Mouse (Mus musculus) kidney, embryonic 16.5 days (tissue): ENCODE measurements around the gene Il20ra. TPM values are rescaled to one million over a fixed set of nuclear protein-coding genes. Genes with fewer than 3 reads are reported as not detected.
"Not testable (repeated sequence)": the region's sequence is repeated elsewhere in the genome, so short reads cannot be mapped to it uniquely, and the experiment has no call there.

ENCODE experiments used
- ATAC-seq: fragments of 200-750 bp; cut with Nextera tagmentation; 2 replicates; pipeline ENCODE4 v1.8.0; 2017; ENCODE audit warnings: moderate TSS enrichment; ENCODE audit not compliant: low FRiP score, low TSS enrichment
- H3K27ac ChIP-seq: fragments of 300-500 bp; sonication (generic); 2 replicates; pipeline ENCODE4 v1.5.1; 2014; ENCODE audit warnings: low read length
- H3K27me3 ChIP-seq: fragments of 300-500 bp; sonication (generic); 2 replicates; pipeline ENCODE4 v1.6.1; 2014; ENCODE audit warnings: low read length, control low read depth, mixed read lengths; ENCODE audit not compliant: insufficient read depth
- H3K36me3 ChIP-seq: fragments of 300-500 bp; sonication (generic); 2 replicates; pipeline ENCODE4 v1.6.1; 2014; ENCODE audit warnings: low read length, control low read depth, mixed read lengths; ENCODE audit not compliant: insufficient read depth
- H3K4me1 ChIP-seq: fragments of 300-500 bp; sonication (generic); 2 replicates; pipeline ENCODE4 v1.6.1; 2014; ENCODE audit warnings: low read length, control low read depth, mixed read lengths; ENCODE audit not compliant: insufficient read depth
- H3K4me2 ChIP-seq: fragments of 300-500 bp; sonication (generic); replicated peaks from 2 replicates; pipeline ENCODE4 v1.6.1; 2014; ENCODE audit warnings: low read depth, low read length
- H3K4me3 ChIP-seq: fragments of 300-500 bp; sonication (generic); 2 replicates; pipeline ENCODE4 v1.5.1; 2014; ENCODE audit warnings: mild to moderate bottlenecking, low read length
- H3K9ac ChIP-seq: fragments of 300-500 bp; sonication (generic); replicated peaks from 2 replicates; pipeline ENCODE4 v1.6.1; 2014; ENCODE audit warnings: low read length
- H3K9me3 ChIP-seq: fragments of 300-500 bp; sonication (generic); 2 replicates; pipeline ENCODE4 v1.6.1; 2016; ENCODE audit warnings: low read length, control low read depth
- WGBS: fragments of 180-500 bp; shearing (Covaris S2); extraction: QIAGEN DNeasy Blood & Tissue Kit; methylation state at CpG from one replicate; pipeline ENCODE4 v1.1.7; 2014; 5-methylcytosine and 5-hydroxymethylcytosine counted together
- polyA plus RNA-seq: library from polyadenylated mRNA; unstranded; fragments of >200 nt; fragmentation: Nextera tagmentation; extraction: Ambion mirVana; gene quantifications from 2 replicates; pipeline ENCODE4 v1.2.1, GENCODE M21; 2015

Il20ra gene
- polyA plus RNA-seq, 1 experiment from 2014 or later, result 0.07 TPM

DNA sequence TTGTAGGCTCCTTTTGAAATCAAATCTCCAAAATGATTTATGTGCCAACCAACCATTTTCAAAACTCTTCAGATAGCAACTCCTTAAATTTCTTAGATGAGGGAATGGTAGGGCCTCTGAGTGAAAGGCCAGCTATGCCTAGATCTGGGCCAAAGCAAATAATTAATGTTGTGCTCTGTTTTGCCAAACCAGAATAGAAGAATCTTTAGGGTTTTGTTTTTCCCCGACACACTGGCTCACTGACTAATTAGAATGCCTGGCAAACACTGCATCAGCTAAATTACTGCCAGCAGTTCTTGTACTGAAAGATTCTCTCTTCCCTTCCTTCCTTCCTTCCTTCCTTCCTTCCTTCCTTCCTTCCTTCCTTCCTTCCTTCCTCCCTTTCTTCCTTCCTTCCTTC, 13.0 kb upstream of the Il20ra start:
- Histone ChIP-seq H3K4me3 (no peak overlapping the region), H3K4me1 (no peaks in the 10 kb centered on the region), H3K36me3 (no peaks in the 10 kb centered on the region), H3K27ac (no peak overlapping the region), H3K9ac (no peak overlapping the region), H3K9me3 (no peaks in the 10 kb centered on the region), H3K4me2 (no peak overlapping the region), H3K27me3 (no peaks in the 10 kb centered on the region)
- WGBS, result 64% methylated on average over 1 of the region's 1 CpGs
- no peak for ATAC-seq

DNA sequence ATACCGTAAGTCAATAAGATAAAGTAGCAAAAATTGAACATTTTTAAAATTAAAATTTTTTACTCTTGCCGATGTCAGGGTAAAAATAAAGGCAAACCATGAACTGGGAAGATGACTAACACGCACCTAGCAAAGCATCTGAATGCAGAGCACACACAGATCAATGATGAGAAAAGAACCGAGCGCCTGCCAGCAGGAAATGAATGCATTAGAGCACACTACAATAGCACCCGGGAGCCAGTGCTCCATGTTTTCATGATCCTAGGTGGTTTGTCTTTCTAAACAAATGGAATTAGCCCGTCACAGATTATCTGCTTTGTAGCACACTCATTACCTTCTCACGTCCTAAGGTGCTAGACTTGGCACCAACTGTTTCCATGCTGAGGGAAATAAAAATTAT, 7.9 kb upstream of the Il20ra start:
- Histone ChIP-seq H3K4me3 (no peak overlapping the region), H3K9ac (no peak overlapping the region), H3K27ac (no peak overlapping the region), H3K4me2 (no peak overlapping the region), H3K27me3 (no peaks in the 10 kb centered on the region), H3K9me3 (no peaks in the 10 kb centered on the region), H3K4me1 (no peaks in the 10 kb centered on the region), H3K36me3 (no peaks in the 10 kb centered on the region)
- WGBS, result 63% methylated on average over 8 of the region's 8 CpGs
- no peak for ATAC-seq

DNA sequence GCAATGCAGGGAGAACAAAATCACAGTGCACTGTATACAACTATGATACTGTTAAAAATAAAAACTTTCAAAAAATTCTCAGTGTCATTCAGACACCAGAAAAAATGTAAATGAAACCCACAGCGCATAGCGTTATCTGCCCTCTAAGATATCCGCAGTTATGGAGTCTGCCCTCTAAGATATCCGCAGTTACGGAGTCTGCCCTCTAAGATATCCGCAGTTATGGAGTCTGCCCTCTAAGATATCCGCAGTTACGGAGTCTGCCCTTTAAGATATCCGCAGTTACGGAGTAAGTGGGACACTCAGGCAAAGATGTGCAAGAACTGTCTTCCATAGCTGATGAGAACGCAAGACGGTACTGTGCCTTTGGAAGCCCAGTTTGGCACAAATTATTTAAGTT, 4.6 kb upstream of the Il20ra start:
- no peak overlapping the region for H3K4me2 ChIP-seq
- ATAC-seq, result no peak
- H3K36me3 ChIP-seq, result no peaks in the 10 kb centered on the region
- peaks cover 15% of the 10 kb centered on the region; the same call in 1 of the 2 replicates for H3K27me3 ChIP-seq
- H3K4me3 ChIP-seq, result no peak overlapping the region
- 68% methylated on average over 12 of the region's 12 CpGs for WGBS
- no peaks in the 10 kb centered on the region for H3K9me3 ChIP-seq
- H3K27ac ChIP-seq, result no peak overlapping the region
- no peak overlapping the region for H3K9ac ChIP-seq
- peaks cover 2% of the 10 kb centered on the region; the same call in 1 of the 2 replicates for H3K4me1 ChIP-seq

DNA sequence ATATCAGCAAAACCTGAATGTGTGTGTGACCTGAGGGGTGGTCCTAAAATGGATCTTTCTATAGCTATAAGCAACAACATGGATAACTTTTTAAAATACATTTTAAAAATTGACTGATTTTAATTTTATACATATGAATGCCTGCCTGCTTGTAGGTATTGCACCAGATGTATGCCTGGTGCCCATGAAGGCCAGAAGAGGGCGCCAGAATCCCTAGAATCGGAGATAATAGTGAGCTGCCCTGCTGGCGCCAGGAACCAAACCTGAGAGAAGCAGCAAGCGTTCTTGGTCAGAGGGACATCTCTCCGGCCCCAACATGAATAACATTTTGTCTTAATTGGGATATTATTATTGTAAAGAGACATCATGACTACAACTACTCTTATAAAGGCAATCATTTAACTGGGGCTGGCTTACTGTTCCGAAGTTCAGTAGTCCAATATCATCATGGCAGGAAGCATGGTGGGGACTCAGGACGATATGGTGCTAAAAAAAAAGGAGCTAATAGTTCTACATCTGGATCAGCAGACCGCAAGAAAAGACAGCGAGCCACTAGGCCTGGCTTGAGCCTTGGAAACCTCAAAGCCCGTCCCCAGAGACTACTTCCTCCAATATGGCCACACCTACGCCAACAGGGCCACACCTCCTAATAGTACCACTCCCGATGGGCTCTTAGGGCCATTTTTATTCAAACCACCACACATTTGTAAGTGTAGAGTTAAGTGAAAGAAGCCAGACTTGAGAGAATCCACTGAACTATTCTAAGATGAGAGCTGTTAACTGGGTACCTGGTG, 3.9 kb upstream of the Il20ra start:
- Histone ChIP-seq H3K4me2 (no peak overlapping the region), H3K27ac (no peak overlapping the region), H3K27me3 (peaks cover 15% of the 10 kb centered on the region; the same call in 1 of the 2 replicates), H3K36me3 (no peaks in the 10 kb centered on the region), H3K9ac (no peak overlapping the region), H3K4me1 (peaks cover 3% of the 10 kb centered on the region; the same call in 1 of the 2 replicates), H3K9me3 (no peaks in the 10 kb centered on the region), H3K4me3 (no peak overlapping the region)
- WGBS, result 63% methylated on average over 12 of the region's 12 CpGs
- ATAC-seq, result no peak

DNA sequence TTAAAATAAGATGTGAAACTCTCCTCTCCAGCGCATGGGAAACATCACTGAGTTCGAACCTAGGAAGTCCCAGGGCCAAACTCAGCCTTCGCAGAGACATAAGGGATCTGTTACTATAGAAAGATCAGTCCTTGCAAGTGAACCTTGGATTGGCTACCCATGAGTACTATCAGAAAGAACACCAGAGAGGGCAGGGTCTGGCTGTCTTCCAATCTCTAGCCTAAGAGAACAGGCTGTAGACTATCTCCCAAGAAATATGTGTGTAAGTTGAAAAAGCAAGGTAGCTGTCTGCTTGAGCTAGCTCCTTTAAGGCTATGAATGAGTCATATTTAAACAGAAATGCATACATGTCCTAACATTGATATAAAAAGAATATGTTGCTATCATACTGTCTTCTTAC, 1.4 kb upstream of the Il20ra start:
- Histone ChIP-seq H3K9ac (no peak overlapping the region), H3K27ac (no peak overlapping the region), H3K27me3 (peaks cover 18% of the 10 kb centered on the region; the same call in 1 of the 2 replicates), H3K36me3 (no peaks in the 10 kb centered on the region), H3K9me3 (no peaks in the 10 kb centered on the region), H3K4me2 (no peak overlapping the region), H3K4me3 (no peak overlapping the region), H3K4me1 (peaks cover 3% of the 10 kb centered on the region; the same call in 1 of the 2 replicates)
- WGBS, result 84% methylated on average over 3 of the region's 3 CpGs
- no peak for ATAC-seq

DNA sequence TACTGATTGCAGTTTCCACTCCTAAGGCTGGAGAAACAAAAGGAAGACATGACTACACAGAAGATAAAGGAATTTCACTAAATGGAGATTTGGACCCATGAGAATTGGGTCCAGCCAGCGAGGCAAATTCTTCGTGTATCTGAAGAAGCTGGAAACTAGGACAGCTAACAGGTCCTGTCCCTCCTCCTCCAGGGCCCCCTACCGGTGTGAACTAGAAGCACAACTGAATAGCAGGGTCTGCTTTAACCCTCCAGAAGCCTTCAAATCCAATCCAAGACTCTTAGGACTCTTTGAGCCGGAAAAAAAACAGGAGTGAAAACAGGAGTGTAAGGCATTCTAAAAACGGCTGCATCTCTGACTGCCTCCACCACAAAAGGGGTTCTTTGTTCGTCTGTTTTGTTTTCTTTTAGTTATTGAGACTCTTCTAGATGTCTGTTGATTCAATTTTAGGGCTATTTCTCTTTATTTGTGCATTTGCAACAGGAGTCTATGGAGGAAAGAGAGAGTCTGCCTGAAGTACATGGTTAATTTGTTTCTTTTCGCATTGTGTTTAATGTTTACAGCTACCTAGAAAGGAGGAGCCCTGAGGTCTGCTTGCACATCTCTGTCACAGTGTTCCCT, 709 bp upstream of the Il20ra start:
- Histone ChIP-seq H3K27ac (no peak overlapping the region), H3K27me3 (peaks cover 18% of the 10 kb centered on the region; the same call in 1 of the 2 replicates), H3K4me2 (no peak overlapping the region), H3K9me3 (no peaks in the 10 kb centered on the region), H3K9ac (no peak overlapping the region), H3K36me3 (no peaks in the 10 kb centered on the region), H3K4me1 (peaks cover 3% of the 10 kb centered on the region; the same call in 1 of the 2 replicates), H3K4me3 (no peak overlapping the region)
- ATAC-seq, result no peak
- 48% methylated on average over 7 of the region's 7 CpGs for WGBS

DNA sequence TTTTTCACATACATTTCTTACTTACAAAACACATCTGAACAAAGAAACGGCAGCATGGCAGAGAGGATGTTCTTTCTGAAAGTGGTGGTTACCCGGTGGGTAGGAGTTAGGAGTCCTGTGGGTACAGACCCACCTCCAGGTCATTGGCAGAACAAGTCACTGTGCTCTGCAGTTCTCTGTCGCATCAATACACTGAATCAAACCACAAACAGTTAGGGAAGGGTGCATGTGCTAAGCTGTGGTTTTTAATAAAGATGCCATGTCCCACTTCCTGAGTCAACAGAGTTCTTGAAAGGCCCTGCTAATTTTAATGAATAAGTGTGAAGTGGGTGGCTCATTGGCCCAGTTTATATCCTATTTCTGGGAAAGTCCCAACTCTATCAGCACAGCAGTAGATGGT, 6.3 kb downstream of the Il20ra start:
- Histone ChIP-seq H3K36me3 (no peaks in the 10 kb centered on the region), H3K9ac (no peak overlapping the region), H3K27me3 (0 out of 2 replicates have a peak, but pooled peaks cover 3% of the 10 kb centered on the region), H3K4me1 (no peaks in the 10 kb centered on the region), H3K4me2 (no peak overlapping the region), H3K4me3 (no peak overlapping the region), H3K27ac (no peak overlapping the region), H3K9me3 (no peaks in the 10 kb centered on the region)
- no peak for ATAC-seq
- WGBS, result 86% methylated on average over 3 of the region's 3 CpGs

DNA sequence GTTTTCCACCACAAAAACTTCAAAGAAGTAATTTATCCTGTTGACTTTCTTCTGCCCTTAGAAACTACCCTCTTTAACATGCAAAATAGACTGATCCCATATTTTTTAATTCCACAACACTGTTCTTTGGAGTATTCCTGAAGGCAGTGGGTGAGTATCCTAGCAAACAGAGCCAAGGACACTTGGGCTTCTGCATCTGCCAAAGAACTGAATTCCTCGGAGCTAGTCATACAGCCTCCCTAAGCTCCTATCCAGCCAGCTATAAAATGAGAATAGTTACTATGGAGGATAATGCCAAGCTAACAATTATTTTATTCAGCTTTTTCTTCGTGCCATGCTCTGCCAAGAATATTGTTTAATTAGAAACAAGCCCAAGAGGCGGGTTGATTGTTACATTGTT, 9.9 kb downstream of the Il20ra start:
- no peaks in the 10 kb centered on the region for H3K9me3 ChIP-seq
- H3K27ac ChIP-seq, result no peak overlapping the region
- WGBS, result 79% methylated on average over 3 of the region's 3 CpGs
- H3K4me2 ChIP-seq, result no peak overlapping the region
- H3K4me1 ChIP-seq, result no peaks in the 10 kb centered on the region
- H3K4me3 ChIP-seq, result no peak overlapping the region
- no peak overlapping the region for H3K9ac ChIP-seq
- H3K27me3 ChIP-seq, result no peaks in the 10 kb centered on the region
- H3K36me3 ChIP-seq, result no peaks in the 10 kb centered on the region
- ATAC-seq, result no peak

DNA sequence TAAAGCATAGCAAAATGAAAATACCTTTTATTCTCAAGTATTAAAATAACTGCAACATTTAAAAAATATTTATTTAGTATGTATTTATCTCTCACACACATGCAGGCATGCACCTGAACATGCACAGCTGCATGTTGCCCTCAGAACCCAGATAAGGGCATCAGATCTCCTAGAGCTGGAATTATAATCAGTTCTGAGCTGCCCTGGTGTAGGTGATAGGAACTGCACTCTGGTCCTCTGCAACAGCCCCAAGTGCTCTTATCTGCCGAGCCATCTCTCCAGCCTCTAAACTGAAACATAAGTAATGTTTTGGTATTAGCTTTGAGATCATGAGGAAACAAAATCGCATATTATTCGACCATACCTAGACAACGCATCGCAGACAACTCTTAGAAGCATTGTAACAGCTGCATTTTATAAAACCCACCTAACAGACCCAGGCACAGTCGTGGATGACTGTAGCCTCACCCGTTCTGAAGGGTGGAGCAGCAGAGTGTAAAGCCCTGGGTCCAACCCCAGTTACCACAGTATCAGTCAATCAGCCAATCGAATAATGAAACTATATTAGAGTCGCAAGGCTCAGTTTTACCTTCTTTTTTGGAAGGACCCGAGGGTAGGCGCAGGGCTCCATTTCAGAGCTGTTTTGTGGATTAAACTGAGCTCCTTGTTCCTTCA, 11.9 kb downstream of the Il20ra start:
- Histone ChIP-seq H3K9ac (no peak overlapping the region), H3K27ac (no peak overlapping the region), H3K4me3 (no peak overlapping the region), H3K9me3 (no peaks in the 10 kb centered on the region), H3K4me2 (no peak overlapping the region), H3K36me3 (no peaks in the 10 kb centered on the region), H3K4me1 (no peaks in the 10 kb centered on the region), H3K27me3 (no peaks in the 10 kb centered on the region)
- 86% methylated on average over 11 of the region's 11 CpGs for WGBS
- ATAC-seq, result no peak

DNA sequence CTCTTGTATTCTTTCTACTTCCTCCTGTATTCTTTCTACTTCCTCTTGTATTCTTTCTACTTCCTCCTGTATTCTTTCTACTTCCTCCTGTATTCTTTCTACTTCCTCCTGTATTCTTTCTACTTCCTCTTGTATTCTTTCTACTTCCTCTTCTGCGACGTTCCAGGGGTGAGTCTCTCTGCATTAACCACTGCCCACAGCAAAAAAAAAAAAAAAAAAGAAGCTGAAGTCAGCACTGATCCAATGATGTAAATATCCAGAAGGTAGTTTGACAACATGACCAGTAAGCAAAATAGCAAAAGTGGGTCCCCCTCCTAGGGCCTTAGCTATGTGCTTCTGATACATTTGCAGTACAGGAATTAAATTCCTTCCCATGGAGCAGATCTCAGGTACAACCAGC, 26.1 kb downstream of the Il20ra start:
- H3K9ac ChIP-seq, H3K36me3 ChIP-seq, H3K4me3 ChIP-seq, H3K27ac ChIP-seq, H3K4me1 ChIP-seq, H3K9me3 ChIP-seq, H3K27me3 ChIP-seq, ATAC-seq, H3K4me2 ChIP-seq: not testable (repeated sequence)
- 76% methylated on average over 2 of the region's 2 CpGs for WGBS
